Mouse (Mus musculus) ES-Bruce4 (cell line): Measurements from ENCODE around the gene Gas1.

Experiments
- CTCF ChIP-seq: IDR thresholded peaks from one replicate; pipeline ENCODE4 v1.8.1; 2011; ENCODE audit warnings: low read depth, low read length
- EP300 ChIP-seq: IDR thresholded peaks from 2 replicates; pipeline ENCODE4 v1.6.1; 2011; ENCODE audit warnings: low read depth, low read length; ENCODE audit not compliant: insufficient read depth
- POLR2A ChIP-seq: IDR thresholded peaks from one replicate; pipeline ENCODE4 v1.8.1; 2011; ENCODE audit warnings: low read length; ENCODE audit not compliant: insufficient read depth

- TF ChIP-seq POLR2A = no peak
- TF ChIP-seq EP300 = no peak
- TF ChIP-seq CTCF = no peak
Observed at GRCm38 (mm10) chr13:60222336-60222735, 45.2 kb upstream of the Gas1 start.
